Mouse (Mus musculus) liver, embryonic 12.5 days (tissue): Measurements from ENCODE around the gene Cenpp. TPM values are rescaled to one million over a fixed set of nuclear protein-coding genes. Genes with fewer than 3 reads are reported as not detected.

ENCODE experiments used
- ATAC-seq: fragments of 200-750 bp; cut with Nextera tagmentation; 2 replicates; pipeline ENCODE4 v1.8.0; 2017; ENCODE audit warnings: moderate number of reproducible peaks, mild to moderate bottlenecking, moderate library complexity
- H3K27ac ChIP-seq: fragments of 300-500 bp; sonication (generic); 2 replicates; pipeline ENCODE4 v1.5.1; 2016; ENCODE audit warnings: mild to moderate bottlenecking
- H3K27me3 ChIP-seq: fragments of 300-500 bp; sonication (generic); replicated peaks from 2 replicates; pipeline ENCODE4 v1.6.1; 2016; ENCODE audit warnings: mild to moderate bottlenecking, moderate library complexity
- H3K36me3 ChIP-seq: fragments of 300-500 bp; sonication (generic); 2 replicates; pipeline ENCODE4 v1.6.1; 2016; ENCODE audit warnings: mild to moderate bottlenecking, moderate library complexity
- H3K4me1 ChIP-seq: fragments of 300-500 bp; sonication (generic); 2 replicates; pipeline ENCODE4 v1.6.1; 2016
- H3K4me2 ChIP-seq: fragments of 300-500 bp; sonication (generic); 2 replicates; pipeline ENCODE4 v1.6.1; 2016; ENCODE audit warnings: mild to moderate bottlenecking, moderate library complexity
- H3K4me3 ChIP-seq: fragments of 300-500 bp; sonication (generic); 2 replicates; pipeline ENCODE4 v1.5.1; 2016; ENCODE audit warnings: mild to moderate bottlenecking, moderate library complexity
- H3K9ac ChIP-seq: fragments of 300-500 bp; sonication (generic); 2 replicates; pipeline ENCODE4 v1.6.1; 2016; ENCODE audit warnings: mild to moderate bottlenecking, moderate library complexity
- H3K9me3 ChIP-seq: fragments of 300-500 bp; sonication (generic); replicated peaks from 2 replicates; pipeline ENCODE4 v1.6.1; 2016; ENCODE audit warnings: mild to moderate bottlenecking, moderate library complexity
- WGBS: fragments of 180-500 bp; shearing (Covaris S2); methylation state at CpG from one replicate; pipeline ENCODE4 v1.1.7; 2016; ENCODE audit not compliant: insufficient replicate concordance; 5-methylcytosine and 5-hydroxymethylcytosine counted together
- polyA plus RNA-seq: library from polyadenylated mRNA; unstranded; fragments of >200 nt; fragmentation: Nextera tagmentation; extraction: Ambion mirVana; gene quantifications from 2 replicates; pipeline ENCODE4 v1.2.1, GENCODE M21; 2016

Gene Cenpp
- 30.2 and 33.4 TPM in 2 replicates for polyA plus RNA-seq

DNA sequence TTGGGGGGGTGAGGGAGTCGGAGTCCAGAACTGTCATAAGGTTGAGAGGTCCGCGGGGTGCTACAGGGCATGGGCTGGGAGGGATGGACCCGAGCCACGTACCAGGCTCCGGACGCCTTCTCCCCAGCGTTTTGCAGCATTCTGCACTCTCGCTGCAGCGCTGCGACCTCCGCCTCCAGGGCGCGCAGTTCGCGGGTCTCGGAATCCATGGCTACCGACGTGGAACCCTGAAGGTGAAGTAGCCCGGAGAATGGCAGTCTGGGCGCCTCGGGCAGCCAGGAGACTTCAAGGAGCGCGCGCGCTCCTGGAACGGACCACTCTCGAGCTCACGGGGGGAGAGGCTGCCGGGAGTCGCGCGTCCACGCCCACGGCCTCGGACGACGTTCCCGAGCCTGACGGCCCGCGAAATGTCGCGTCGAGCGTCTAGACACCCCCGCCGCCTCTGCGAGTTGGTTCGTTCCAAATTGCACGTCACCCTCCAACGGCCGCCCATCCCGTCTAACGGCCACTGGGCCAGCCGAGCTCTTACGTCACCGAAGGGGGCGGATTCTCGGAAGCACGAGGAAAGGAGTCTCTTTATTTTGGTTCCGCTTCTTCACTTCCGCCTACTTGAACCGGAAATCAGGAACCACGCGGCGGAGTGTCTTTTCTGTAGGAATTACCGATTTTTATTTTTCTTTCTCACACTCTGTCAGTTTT is at the start of gene Cenpp, which contains the start of gene Nol8:
Gene Cenpp (minus strand): TSS at position 305 of the 699 bp plus-strand sequence.
Gene Nol8 (plus strand): TSS at position 598 of the 699 bp plus-strand sequence.
- H3K4me2 ChIP-seq: peak within 1 kb of the TSS; percentile 86
- WGBS: under 1% methylated on average over 68 of the region's 68 CpGs
- peak; percentile 98 for ATAC-seq

DNA sequence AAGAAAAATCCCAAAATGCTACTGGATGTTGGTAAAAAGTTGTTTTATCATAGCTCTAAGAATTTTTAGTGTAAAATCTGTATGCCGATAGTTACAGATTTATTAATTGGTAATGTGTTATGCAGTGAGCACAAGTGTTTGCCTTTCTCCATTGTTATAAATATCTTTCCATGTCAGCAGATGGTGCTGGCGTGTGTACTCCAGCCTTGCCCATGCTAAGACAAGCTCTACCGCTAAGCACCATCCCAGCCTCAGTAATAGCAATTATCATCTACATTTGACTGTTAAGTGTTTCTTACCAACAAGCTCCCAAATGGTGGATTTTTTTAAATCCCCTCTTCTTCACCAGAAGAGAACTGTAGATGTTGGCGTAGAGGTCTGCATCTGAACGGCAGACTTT is 38.5 kb upstream of the Cenpp start:
- Histone ChIP-seq H3K4me3 (no peak overlapping the region), H3K27ac (no peak overlapping the region), H3K27me3 (no peaks in the 10 kb centered on the region), H3K4me2 (no peak overlapping the region), H3K36me3 (peaks cover 76% of the 10 kb centered on the region), H3K9me3 (no peaks in the 10 kb centered on the region), H3K4me1 (no peaks in the 10 kb centered on the region), H3K9ac (no peak overlapping the region)
- no peak for ATAC-seq
- 91% methylated on average over 5 of the region's 5 CpGs for WGBS

More for the DNA sequence above, at the start of gene Cenpp, which contains the start of gene Nol8:
- H3K36me3 ChIP-seq: peaks cover 34% of the 10 kb centered on the region
- H3K9ac ChIP-seq: peak within 1 kb of the TSS; percentile 84
- H3K27me3 ChIP-seq: no peaks in the 10 kb centered on the region
- H3K4me1 ChIP-seq: peaks cover 26% of the 10 kb centered on the region
- H3K27ac ChIP-seq: peak within 1 kb of the TSS; percentile 78
- peak within 1 kb of the TSS; percentile 83 for H3K4me3 ChIP-seq
- no peaks in the 10 kb centered on the region for H3K9me3 ChIP-seq

DNA sequence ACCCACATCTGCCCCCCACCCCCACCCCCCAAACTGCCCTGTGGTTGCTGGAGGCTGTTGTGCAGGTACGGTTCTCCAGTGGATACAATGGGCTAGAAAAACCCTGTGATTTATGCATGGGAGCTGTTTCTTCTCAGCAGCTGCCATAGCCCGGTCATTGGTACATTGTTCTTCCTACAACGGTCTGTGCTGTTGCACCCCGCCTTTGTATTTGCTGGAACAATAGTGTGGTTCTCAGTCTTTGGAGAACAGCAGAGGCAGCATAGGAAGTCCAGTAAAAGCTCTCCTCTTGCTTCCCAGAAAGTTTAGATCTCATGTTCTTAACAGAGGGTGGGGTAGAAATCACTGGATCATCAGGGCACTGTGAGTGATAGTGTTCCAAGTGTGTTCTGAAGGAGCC is 31.7 kb upstream of the Cenpp start:
- 84% methylated on average over 4 of the region's 4 CpGs for WGBS
- Histone ChIP-seq H3K27me3 (no peaks in the 10 kb centered on the region), H3K27ac (0 out of 2 replicates have a peak overlapping the region, but pooled peaks have one; percentile 3), H3K4me1 (peaks cover 34% of the 10 kb centered on the region), H3K36me3 (peaks cover 59% of the 10 kb centered on the region), H3K9ac (0 out of 2 replicates have a peak overlapping the region, but pooled peaks have one; percentile 84), H3K9me3 (no peaks in the 10 kb centered on the region), H3K4me2 (peak overlapping the region; percentile 86), H3K4me3 (0 out of 2 replicates have a peak overlapping the region, but pooled peaks have one; percentile 77)
- ATAC-seq: no peak

DNA sequence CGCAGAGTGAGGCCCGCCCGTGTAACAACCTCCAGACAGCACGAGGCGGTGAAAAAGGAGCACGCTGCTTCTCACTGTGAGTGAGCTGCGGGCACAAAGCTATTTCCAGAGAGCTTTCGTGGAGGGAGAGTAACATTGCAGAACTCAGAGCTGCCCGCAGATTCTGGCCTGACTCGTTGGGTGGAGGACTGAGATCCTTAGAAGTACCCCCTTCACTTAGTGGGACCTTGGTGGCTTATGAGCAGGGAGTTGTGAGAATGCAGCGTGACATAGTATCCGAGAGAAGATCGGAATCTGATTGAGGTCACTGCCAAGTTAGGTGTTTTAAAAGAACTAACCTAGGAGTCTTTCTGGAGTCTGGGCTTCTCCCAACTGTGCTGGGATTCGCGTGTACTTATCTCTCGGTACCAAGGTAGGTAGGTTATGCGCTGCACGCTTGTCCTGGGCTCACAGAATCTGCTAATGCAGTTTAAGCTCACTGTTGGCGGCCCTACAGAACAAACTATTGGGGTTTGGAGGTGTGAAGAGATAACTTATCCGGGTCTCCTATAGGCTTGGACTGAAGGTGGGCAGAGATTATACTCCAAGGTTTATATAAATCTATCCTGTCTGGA is 29.8 kb upstream of the Cenpp start:
- peak overlapping the region; percentile 77 for H3K4me3 ChIP-seq
- no peaks in the 10 kb centered on the region for H3K9me3 ChIP-seq
- H3K27me3 ChIP-seq: no peaks in the 10 kb centered on the region
- peaks cover 56% of the 10 kb centered on the region for H3K36me3 ChIP-seq
- H3K4me1 ChIP-seq: peaks cover 34% of the 10 kb centered on the region
- ATAC-seq: peak; percentile 62
- WGBS: 1% methylated on average over 20 of the region's 20 CpGs
- H3K9ac ChIP-seq: peak overlapping the region; percentile 84
- H3K4me2 ChIP-seq: peak overlapping the region; percentile 86
- H3K27ac ChIP-seq: peak overlapping the region; percentile 84

DNA sequence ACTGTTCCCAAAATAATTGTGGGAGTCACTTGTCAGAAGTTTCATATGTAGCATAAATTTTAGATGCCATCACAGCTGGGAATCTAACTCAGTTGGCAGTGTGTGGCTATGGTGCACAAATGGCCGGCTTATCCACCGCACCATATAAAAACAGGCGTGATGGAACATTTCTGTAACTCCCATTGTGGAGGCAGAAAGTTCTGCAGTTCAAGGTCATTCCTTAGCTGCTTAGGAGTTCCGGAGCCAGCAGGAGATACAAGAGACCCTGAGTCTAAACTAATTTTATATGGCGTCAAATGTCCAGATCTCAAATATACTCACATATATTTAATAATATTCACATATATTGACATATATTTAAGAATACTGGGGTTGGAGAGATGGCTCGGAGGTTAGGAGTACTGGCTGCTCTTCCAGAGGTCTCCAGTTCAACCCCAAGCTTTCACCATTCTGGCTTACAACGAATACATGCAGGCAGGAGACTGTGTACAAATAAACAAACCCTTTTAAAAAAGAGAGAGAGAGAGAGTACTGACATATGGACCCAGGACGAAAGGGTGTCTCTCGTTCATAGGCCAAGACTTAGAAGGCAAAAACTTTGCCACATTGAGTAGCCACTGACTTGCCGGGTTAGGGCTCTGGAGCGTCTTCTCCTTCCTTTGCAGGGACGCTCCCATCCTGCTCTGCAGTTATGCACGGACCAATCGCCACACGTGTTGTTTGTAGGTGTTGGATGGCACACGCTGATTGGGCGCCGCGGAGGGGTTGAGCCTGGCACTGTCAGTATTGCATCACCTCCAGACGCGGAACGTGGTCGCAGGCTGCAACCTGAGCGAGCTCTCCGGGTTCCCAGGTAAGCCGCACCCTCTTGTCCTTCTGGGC is 29.0 kb upstream of the Cenpp start, which contains the start of gene Iars:
Gene Iars (plus strand): TSS at position 750 of the 882 bp plus-strand sequence.
- ATAC-seq: peak; percentile 100
- H3K27ac ChIP-seq: peak within 1 kb of the TSS; percentile 84
- 4% methylated on average over 26 of the region's 26 CpGs for WGBS
- H3K36me3 ChIP-seq: peaks cover 56% of the 10 kb centered on the region
- no peaks in the 10 kb centered on the region for H3K27me3 ChIP-seq
- peak within 1 kb of the TSS; percentile 86 for H3K4me2 ChIP-seq
- H3K9me3 ChIP-seq: no peaks in the 10 kb centered on the region
- H3K4me1 ChIP-seq: peaks cover 34% of the 10 kb centered on the region
- H3K4me3 ChIP-seq: peak within 1 kb of the TSS; percentile 77
- H3K9ac ChIP-seq: peak within 1 kb of the TSS; percentile 84

DNA sequence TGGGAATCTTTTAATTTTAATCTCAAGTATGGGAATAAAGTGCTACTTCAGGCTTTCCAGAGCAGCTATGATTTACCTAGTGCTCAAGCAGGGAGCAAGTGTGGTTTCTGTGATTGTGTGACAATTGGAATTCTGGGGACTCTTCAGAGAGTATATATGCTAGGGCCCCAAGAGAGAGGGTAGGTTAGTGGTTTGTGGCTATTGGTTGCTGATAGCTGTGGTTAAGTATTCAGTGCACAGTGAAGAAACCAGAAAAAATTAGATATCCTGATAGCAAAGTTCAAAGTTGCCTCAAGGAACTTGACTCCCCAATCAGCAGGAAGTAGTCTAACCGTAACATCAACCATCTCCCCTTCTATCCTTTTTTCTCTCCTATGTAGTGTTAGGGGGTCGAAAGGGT is 25.2 kb upstream of the Cenpp start:
- Histone ChIP-seq H3K9ac (no peak overlapping the region), H3K4me2 (no peak overlapping the region), H3K36me3 (peaks cover 65% of the 10 kb centered on the region), H3K27me3 (no peaks in the 10 kb centered on the region), H3K4me3 (no peak overlapping the region), H3K9me3 (no peaks in the 10 kb centered on the region), H3K4me1 (peaks cover 10% of the 10 kb centered on the region), H3K27ac (no peak overlapping the region)
- ATAC-seq: no peak
- 67% methylated on average over 2 of the region's 2 CpGs for WGBS

DNA sequence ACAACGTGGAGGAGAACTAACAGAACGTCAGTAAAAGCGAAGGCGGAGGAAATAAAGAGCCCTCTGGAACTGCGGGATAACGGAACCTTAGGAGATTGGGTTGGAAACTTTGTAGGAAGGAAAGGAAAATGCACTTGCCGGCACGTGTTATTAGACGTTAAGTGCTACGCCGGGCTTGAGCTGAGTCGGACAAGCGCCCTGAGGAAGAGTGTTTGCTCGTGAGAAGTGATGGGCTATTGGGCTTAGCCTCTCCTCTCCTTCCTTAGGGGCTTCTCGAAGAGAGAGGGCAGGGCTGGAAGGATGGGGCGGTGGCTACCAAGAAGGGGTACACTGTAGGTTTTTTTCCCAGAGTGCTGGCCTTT is 576 bp upstream of the Cenpp start:
- H3K4me1 ChIP-seq: peaks cover 26% of the 10 kb centered on the region
- ATAC-seq: peak; percentile 63
- H3K36me3 ChIP-seq: peaks cover 31% of the 10 kb centered on the region
- H3K4me2 ChIP-seq: peak overlapping the region; percentile 86
- H3K4me3 ChIP-seq: peak overlapping the region; percentile 83
- H3K9ac ChIP-seq: peak overlapping the region; percentile 75
- H3K9me3 ChIP-seq: no peaks in the 10 kb centered on the region
- H3K27me3 ChIP-seq: no peaks in the 10 kb centered on the region
- H3K27ac ChIP-seq: peak overlapping the region; percentile 65; the same call in 1 of the 2 replicates
- WGBS: under 1% methylated on average over 16 of the region's 16 CpGs

DNA sequence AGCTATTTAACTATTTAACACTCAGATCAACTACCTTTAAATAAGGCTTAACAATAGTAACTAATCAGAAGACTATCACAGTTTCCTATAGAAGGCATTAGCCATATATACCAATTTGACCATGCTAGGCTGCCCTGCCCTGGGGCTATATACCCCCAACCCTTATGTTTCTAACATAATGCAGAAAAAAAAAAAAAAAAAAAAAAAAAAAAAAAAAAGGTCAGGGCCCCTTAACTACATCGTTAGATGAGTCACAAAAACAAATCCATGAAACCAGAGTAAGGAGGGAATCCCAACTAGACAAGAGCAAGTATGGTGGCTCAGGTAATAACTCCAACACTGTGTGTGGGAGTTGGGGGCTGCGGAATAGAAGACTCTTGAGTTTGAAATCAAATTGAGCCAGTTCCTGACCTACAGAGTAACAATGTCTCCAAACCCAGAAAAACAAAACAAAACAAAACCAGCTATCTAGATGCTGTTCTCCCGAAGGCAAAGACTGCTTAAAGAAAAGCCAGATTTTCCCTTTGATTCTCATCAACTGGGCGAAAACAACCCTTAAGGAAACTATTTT is 719 bp downstream of the Cenpp start:
- ATAC-seq: no peak
- no peaks in the 10 kb centered on the region for H3K9me3 ChIP-seq
- no peaks in the 10 kb centered on the region for H3K27me3 ChIP-seq
- peak overlapping the region; percentile 77 for H3K4me2 ChIP-seq
- H3K9ac ChIP-seq: peak overlapping the region; percentile 84
- peak overlapping the region; percentile 78 for H3K27ac ChIP-seq
- H3K4me1 ChIP-seq: peaks cover 26% of the 10 kb centered on the region
- peaks cover 30% of the 10 kb centered on the region for H3K36me3 ChIP-seq
- H3K4me3 ChIP-seq: peak overlapping the region; percentile 83
- WGBS: 7% methylated on average over 4 of the region's 4 CpGs

DNA sequence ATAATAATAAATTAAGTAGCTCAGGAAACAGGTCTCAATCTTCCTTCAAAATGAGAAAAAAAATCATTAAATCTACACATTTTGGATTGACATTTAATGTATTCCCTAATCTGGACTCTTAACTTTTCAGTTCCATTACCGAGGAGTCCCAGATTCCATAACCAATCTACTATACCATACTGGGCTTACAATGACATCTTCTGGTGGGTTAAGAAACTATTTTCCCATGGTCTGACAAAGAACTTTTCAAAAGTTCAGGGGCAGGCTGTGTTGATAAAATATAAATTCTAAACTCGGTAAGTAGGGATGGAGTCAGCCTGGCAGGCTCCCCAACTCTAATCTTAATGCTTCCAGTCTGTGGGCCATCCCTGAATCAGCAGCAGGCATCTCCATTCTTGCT is 1.4 kb downstream of the Cenpp start:
- no peaks in the 10 kb centered on the region for H3K9me3 ChIP-seq
- peaks cover 33% of the 10 kb centered on the region for H3K36me3 ChIP-seq
- H3K4me1 ChIP-seq: peaks cover 26% of the 10 kb centered on the region
- peak overlapping the region; percentile 83 for H3K4me3 ChIP-seq
- H3K9ac ChIP-seq: peak overlapping the region; percentile 84
- no peak for ATAC-seq
- peak overlapping the region; percentile 77 for H3K4me2 ChIP-seq
- WGBS: 43% methylated on average over 2 of the region's 2 CpGs
- H3K27me3 ChIP-seq: no peaks in the 10 kb centered on the region
- H3K27ac ChIP-seq: 0 out of 2 replicates have a peak overlapping the region, but pooled peaks have one; percentile 14

DNA sequence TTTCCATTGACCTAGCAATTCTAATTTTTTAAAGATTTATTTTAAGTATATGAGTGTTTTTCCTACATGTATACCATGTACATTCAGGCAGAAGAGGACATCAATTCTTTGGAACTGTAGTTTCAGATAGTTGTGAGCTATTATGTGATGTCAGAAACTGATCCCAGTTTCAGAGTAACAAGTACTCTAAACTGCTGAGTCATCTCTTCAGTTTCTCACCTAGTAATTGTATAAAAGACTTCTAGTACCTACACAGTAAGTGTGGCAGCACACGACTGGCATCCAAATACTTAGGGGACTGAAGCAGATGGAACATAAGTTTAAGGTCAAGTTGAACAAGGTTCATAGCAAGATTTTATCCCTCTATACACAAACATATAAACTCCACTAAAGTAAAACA is 6.6 kb downstream of the Cenpp start:
- 69% methylated on average over 1 of the region's 1 CpGs for WGBS
- ATAC-seq: no peak
- no peak overlapping the region for H3K27ac ChIP-seq

More for the DNA sequence above, 6.6 kb downstream of the Cenpp start:
- no peaks in the 10 kb centered on the region for H3K9me3 ChIP-seq
- H3K4me2 ChIP-seq: no peak overlapping the region
- no peak overlapping the region for H3K4me3 ChIP-seq
- H3K27me3 ChIP-seq: no peaks in the 10 kb centered on the region
- no peak overlapping the region for H3K9ac ChIP-seq
- H3K4me1 ChIP-seq: peaks cover 11% of the 10 kb centered on the region
- H3K36me3 ChIP-seq: peaks cover 47% of the 10 kb centered on the region
